Mouse (Mus musculus): ENCODE measurements around the gene Hsdl1.

Gene Hsdl1

GRCm38 (mm10) chr8:119574437-119575365, at the start of gene Hsdl1, which contains the start of gene Dnaaf1:
Hsdl1 (minus strand) TSS chr8:119575183.
Dnaaf1 (plus strand) TSS chr8:119575235.
- DNase-seq (ENCODE audit: low read depth, low spot score): peak; percentile 76

GRCm38 (mm10) chr8:119623744-119624143, 48.8 kb upstream of the Hsdl1 start:
- no peak for DNase-seq (ENCODE audit: low read depth, low spot score)

GRCm38 (mm10) chr8:119623061-119623460, 48.1 kb upstream of the Hsdl1 start:
- no peak for DNase-seq (ENCODE audit: low read depth, low spot score)

GRCm38 (mm10) chr8:119622555-119622954, 47.6 kb upstream of the Hsdl1 start:
- no peak for DNase-seq (ENCODE audit: low read depth, low spot score)

- DNase-seq (ENCODE audit: low read depth, low spot score): no peak
Observed at GRCm38 (mm10) chr8:119620848-119621465, 46.0 kb upstream of the Hsdl1 start.

- no peak for DNase-seq (ENCODE audit: low read depth, low spot score)
Observed at GRCm38 (mm10) chr8:119620116-119620840, 45.3 kb upstream of the Hsdl1 start.

GRCm38 (mm10) chr8:119618887-119619286, 43.9 kb upstream of the Hsdl1 start:
- DNase-seq (ENCODE audit: low read depth, low spot score): no peak

- DNase-seq (ENCODE audit: low read depth, low spot score): no peak
Observed at GRCm38 (mm10) chr8:119617586-119617985, 42.6 kb upstream of the Hsdl1 start.

GRCm38 (mm10) chr8:119616811-119617210, 41.8 kb upstream of the Hsdl1 start:
- no peak for DNase-seq (ENCODE audit: low read depth, low spot score)

GRCm38 (mm10) chr8:119616358-119616757, 41.4 kb upstream of the Hsdl1 start:
- no peak for DNase-seq (ENCODE audit: low read depth, low spot score)

- no peak for DNase-seq (ENCODE audit: low read depth, low spot score)
Observed at GRCm38 (mm10) chr8:119615096-119615495, 40.1 kb upstream of the Hsdl1 start.

- DNase-seq (ENCODE audit: low read depth, low spot score): no peak
Observed at GRCm38 (mm10) chr8:119612471-119612870, 37.5 kb upstream of the Hsdl1 start, which contains the start of gene Adad2. Adad2 (plus strand) TSS chr8:119612747.

GRCm38 (mm10) chr8:119606224-119606623, 31.2 kb upstream of the Hsdl1 start:
- DNase-seq (ENCODE audit: low read depth, low spot score): peak; percentile 31

GRCm38 (mm10) chr8:119604996-119605395, 30.0 kb upstream of the Hsdl1 start, which contains the start of gene Taf1c:
Taf1c (minus strand) TSS chr8:119605222.
- DNase-seq (ENCODE audit: low read depth, low spot score): peak; percentile 92

- no peak for DNase-seq (ENCODE audit: low read depth, low spot score)
Observed at GRCm38 (mm10) chr8:119604398-119604803, 29.4 kb upstream of the Hsdl1 start.

- no peak for DNase-seq (ENCODE audit: low read depth, low spot score)
Observed at GRCm38 (mm10) chr8:119603771-119604170, 28.8 kb upstream of the Hsdl1 start.

GRCm38 (mm10) chr8:119591456-119591855, 16.5 kb upstream of the Hsdl1 start:
- DNase-seq (ENCODE audit: low read depth, low spot score): no peak

- DNase-seq (ENCODE audit: low read depth, low spot score): no peak
Observed at GRCm38 (mm10) chr8:119590348-119590747, 15.4 kb upstream of the Hsdl1 start.

GRCm38 (mm10) chr8:119588844-119589243, 13.9 kb upstream of the Hsdl1 start:
- DNase-seq (ENCODE audit: low read depth, low spot score): peak; percentile 20

- DNase-seq (ENCODE audit: low read depth, low spot score): no peak
Observed at GRCm38 (mm10) chr8:119588321-119588720, 13.3 kb upstream of the Hsdl1 start.

GRCm38 (mm10) chr8:119585901-119586300, 10.9 kb upstream of the Hsdl1 start:
- no peak for DNase-seq (ENCODE audit: low read depth, low spot score)

All from 3T3-L1 (cell line).